Mouse (Mus musculus): ENCODE measurements around the gene Sult2b1.

DNA sequence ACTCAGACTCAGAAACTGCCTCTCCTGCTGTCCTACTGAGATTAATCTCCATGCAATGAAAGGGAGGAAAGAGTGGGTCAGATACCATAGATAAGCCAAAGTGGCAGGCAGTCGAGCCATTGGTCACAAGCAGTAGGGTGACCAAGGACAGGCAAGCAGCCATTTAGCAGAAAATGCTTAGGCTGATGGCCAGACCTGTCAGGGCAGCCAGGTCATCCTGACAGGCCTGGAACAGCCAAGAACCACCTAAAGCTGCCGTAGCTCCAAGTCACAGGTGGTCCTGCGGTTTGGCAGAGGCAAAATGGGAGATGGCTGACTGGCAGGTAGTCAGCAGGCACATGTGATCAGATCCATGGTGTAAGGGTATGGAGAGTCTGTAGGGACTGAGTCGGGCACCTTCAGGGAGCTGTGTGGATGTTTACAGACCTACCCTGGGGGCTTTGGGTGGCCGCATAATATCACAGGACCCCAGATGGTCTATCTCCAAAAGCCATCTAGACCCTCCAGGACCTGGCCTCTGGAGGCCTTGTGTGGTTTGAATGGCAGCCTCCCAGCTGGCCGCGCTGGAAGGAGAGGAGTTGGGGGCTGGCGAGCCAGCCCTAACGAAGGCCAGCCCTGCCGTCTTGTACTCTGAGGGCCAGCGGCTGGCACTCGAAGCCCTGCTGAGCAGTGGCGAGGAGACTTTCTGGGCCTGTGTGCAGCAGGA lies 62.7 kb downstream of the Sult2b1 start:
- TF ChIP-seq CTCF (IDR thresholded peaks at IDR 0.05; ENCODE audit: low read depth) (no peak), EP300 (IDR thresholded peaks at IDR 0.05; ENCODE audit: low read depth) (no peak)
